Mouse (Mus musculus) C2C12 (cell line): ENCODE data around the gene Afp.

Experiments used
- CEBPB ChIP-seq: IDR thresholded peaks from one replicate; pipeline ENCODE4 v1.6.1; 2011; ENCODE audit warnings: low read depth, mild to moderate bottlenecking, control low read depth, moderate library complexity
- CTCF ChIP-seq: IDR thresholded peaks from one replicate; pipeline ENCODE4 v1.5.1; 2011; ENCODE audit not compliant: control insufficient read depth, insufficient read depth, insufficient read length
- MAX ChIP-seq: IDR thresholded peaks from one replicate; pipeline ENCODE4 v1.6.1; 2011; ENCODE audit warnings: mild to moderate bottlenecking, control low read depth
- MYOD1 ChIP-seq: IDR thresholded peaks from one replicate; pipeline ENCODE4 v1.6.1; 2011; ENCODE audit warnings: low read depth; ENCODE audit not compliant: control insufficient read depth, insufficient read length
- MYOG ChIP-seq: IDR thresholded peaks from one replicate; pipeline ENCODE4 v1.6.1; 2011; ENCODE audit not compliant: control insufficient read depth, insufficient read length; ENCODE audit errors: extremely low read depth

GRCm38 (mm10) chr5:90492440-90492839 lies 1.9 kb downstream of the Afp start:
- TF ChIP-seq CTCF = no peak
- no peak for TF ChIP-seq MYOG
- TF ChIP-seq MAX = no peak
- TF ChIP-seq CEBPB = no peak
- no peak for TF ChIP-seq MYOD1
